Mouse (Mus musculus): Measurements from ENCODE around the gene Txndc15. TPM values are rescaled to one million over a fixed set of nuclear protein-coding genes. Genes with fewer than 3 reads are reported as not detected.

Txndc15 gene
- 47.7 and 52.2 TPM in 2 replicates for polyA plus RNA-seq (2012; rRNA removed)

GRCm38 (mm10) chr13:55714501-55715166, at the start of gene Txndc15:
Gene Txndc15, plus strand, starts transcription at chr13:55714650.
- H3K4me3 ChIP-seq (ENCODE audit: insufficient read depth, low read depth, low read length): peak within 1 kb of the TSS; percentile 87
- H3K4me1 ChIP-seq (ENCODE audit: control insufficient read depth, insufficient read depth, low read length): peaks cover 3% of the 10 kb centered on the region; the same call in 1 of the 2 replicates
- H3K36me3 ChIP-seq (ENCODE audit: control insufficient read depth, insufficient read depth, low read length): no peaks in the 10 kb centered on the region
- DNase-seq: peak; percentile 93
- under 1% methylated on average over 63 of the region's 63 CpGs for WGBS
- TF ChIP-seq CTCF (conservative IDR thresholded peaks at IDR 0.05; ENCODE audit: insufficient read depth, insufficient read length, low read depth, low read length): no peak
- TF ChIP-seq POLR2A (IDR thresholded peaks at IDR 0.05; ENCODE audit: low read depth, low read length): no peak
- peak within 1 kb of the TSS; percentile 90 for H3K27ac ChIP-seq (ENCODE audit: insufficient read depth, low read depth, low read length)
- H3K27me3 ChIP-seq (replicated peaks; ENCODE audit: control insufficient read depth, insufficient read depth, low read length): no peaks in the 10 kb centered on the region

- TF ChIP-seq POLR2A (IDR thresholded peaks at IDR 0.05; ENCODE audit: low read depth, low read length): no peak
- TF ChIP-seq CTCF (conservative IDR thresholded peaks at IDR 0.05; ENCODE audit: insufficient read depth, insufficient read length, low read depth, low read length): peak; percentile 61
- Histone ChIP-seq H3K4me1 (ENCODE audit: control insufficient read depth, insufficient read depth, low read length) (no peaks in the 10 kb centered on the region), H3K27me3 (replicated peaks; ENCODE audit: control insufficient read depth, insufficient read depth, low read length) (no peaks in the 10 kb centered on the region), H3K4me3 (ENCODE audit: insufficient read depth, low read depth, low read length) (no peak overlapping the region), H3K27ac (ENCODE audit: insufficient read depth, low read depth, low read length) (no peak overlapping the region), H3K36me3 (ENCODE audit: control insufficient read depth, insufficient read depth, low read length) (peaks cover 7% of the 10 kb centered on the region)
- WGBS: 87% methylated on average over 6 of the region's 6 CpGs
- DNase-seq: peak; percentile 68
Measured at GRCm38 (mm10) chr13:55668550-55668949, 45.9 kb upstream of the Txndc15 start.

GRCm38 (mm10) chr13:55672711-55673110, 41.7 kb upstream of the Txndc15 start:
- TF ChIP-seq POLR2A (IDR thresholded peaks at IDR 0.05; ENCODE audit: low read depth, low read length) (no peak), CTCF (conservative IDR thresholded peaks at IDR 0.05; ENCODE audit: insufficient read depth, insufficient read length, low read depth, low read length) (no peak)
- WGBS: 92% methylated on average over 6 of the region's 6 CpGs
- no peak overlapping the region for H3K27ac ChIP-seq (ENCODE audit: insufficient read depth, low read depth, low read length)
- H3K36me3 ChIP-seq (ENCODE audit: control insufficient read depth, insufficient read depth, low read length): peaks cover 2% of the 10 kb centered on the region
- H3K4me3 ChIP-seq (ENCODE audit: insufficient read depth, low read depth, low read length): no peak overlapping the region
- no peaks in the 10 kb centered on the region for H3K27me3 ChIP-seq (replicated peaks; ENCODE audit: control insufficient read depth, insufficient read depth, low read length)
- no peaks in the 10 kb centered on the region for H3K4me1 ChIP-seq (ENCODE audit: control insufficient read depth, insufficient read depth, low read length)
- DNase-seq: no peak

- Histone ChIP-seq H3K27ac (ENCODE audit: insufficient read depth, low read depth, low read length) (no peak overlapping the region), H3K27me3 (replicated peaks; ENCODE audit: control insufficient read depth, insufficient read depth, low read length) (no peaks in the 10 kb centered on the region), H3K4me3 (ENCODE audit: insufficient read depth, low read depth, low read length) (no peak overlapping the region), H3K36me3 (ENCODE audit: control insufficient read depth, insufficient read depth, low read length) (peaks cover 2% of the 10 kb centered on the region), H3K4me1 (ENCODE audit: control insufficient read depth, insufficient read depth, low read length) (0 out of 2 replicates have a peak, but pooled peaks cover under 1% of the 10 kb centered on the region)
- 59% methylated on average over 8 of the region's 8 CpGs for WGBS
- TF ChIP-seq POLR2A (IDR thresholded peaks at IDR 0.05; ENCODE audit: low read depth, low read length) (no peak), CTCF (conservative IDR thresholded peaks at IDR 0.05; ENCODE audit: insufficient read depth, insufficient read length, low read depth, low read length) (no peak)
- DNase-seq: no peak
Measured at GRCm38 (mm10) chr13:55677364-55677763, 37.1 kb upstream of the Txndc15 start.

- Histone ChIP-seq H3K4me1 (ENCODE audit: control insufficient read depth, insufficient read depth, low read length) (peaks cover 2% of the 10 kb centered on the region; the same call in 1 of the 2 replicates), H3K27ac (ENCODE audit: insufficient read depth, low read depth, low read length) (peak overlapping the region; percentile 25; the same call in 1 of the 2 replicates), H3K36me3 (ENCODE audit: control insufficient read depth, insufficient read depth, low read length) (no peaks in the 10 kb centered on the region; the same call in 1 of the 2 replicates), H3K27me3 (replicated peaks; ENCODE audit: control insufficient read depth, insufficient read depth, low read length) (no peaks in the 10 kb centered on the region), H3K4me3 (ENCODE audit: insufficient read depth, low read depth, low read length) (no peak overlapping the region)
- 60% methylated on average over 9 of the region's 9 CpGs for WGBS
- DNase-seq: peak; percentile 80
- no peak for TF ChIP-seq POLR2A (IDR thresholded peaks at IDR 0.05; ENCODE audit: low read depth, low read length)
- TF ChIP-seq CTCF (conservative IDR thresholded peaks at IDR 0.05; ENCODE audit: insufficient read depth, insufficient read length, low read depth, low read length): no peak
Measured at GRCm38 (mm10) chr13:55682201-55682600, 32.2 kb upstream of the Txndc15 start.

GRCm38 (mm10) chr13:55683581-55683980, 30.9 kb upstream of the Txndc15 start:
- H3K36me3 ChIP-seq (ENCODE audit: control insufficient read depth, insufficient read depth, low read length): no peaks in the 10 kb centered on the region; the same call in 1 of the 2 replicates
- H3K27me3 ChIP-seq (replicated peaks; ENCODE audit: control insufficient read depth, insufficient read depth, low read length): no peaks in the 10 kb centered on the region
- no peak overlapping the region for H3K27ac ChIP-seq (ENCODE audit: insufficient read depth, low read depth, low read length)
- 89% methylated on average over 3 of the region's 3 CpGs for WGBS
- no peak overlapping the region for H3K4me3 ChIP-seq (ENCODE audit: insufficient read depth, low read depth, low read length)
- DNase-seq: no peak
- peaks cover 2% of the 10 kb centered on the region; the same call in 1 of the 2 replicates for H3K4me1 ChIP-seq (ENCODE audit: control insufficient read depth, insufficient read depth, low read length)
- no peak for TF ChIP-seq POLR2A (IDR thresholded peaks at IDR 0.05; ENCODE audit: low read depth, low read length)
- no peak for TF ChIP-seq CTCF (conservative IDR thresholded peaks at IDR 0.05; ENCODE audit: insufficient read depth, insufficient read length, low read depth, low read length)

GRCm38 (mm10) chr13:55686107-55686633, 28.3 kb upstream of the Txndc15 start:
- WGBS: 78% methylated on average over 9 of the region's 9 CpGs

More at GRCm38 (mm10) chr13:55686107-55686633, 28.3 kb upstream of the Txndc15 start:
- no peak overlapping the region for H3K4me3 ChIP-seq (ENCODE audit: insufficient read depth, low read depth, low read length)
- H3K27ac ChIP-seq (ENCODE audit: insufficient read depth, low read depth, low read length): no peak overlapping the region
- H3K4me1 ChIP-seq (ENCODE audit: control insufficient read depth, insufficient read depth, low read length): peaks cover 2% of the 10 kb centered on the region; the same call in 1 of the 2 replicates
- DNase-seq: no peak
- H3K36me3 ChIP-seq (ENCODE audit: control insufficient read depth, insufficient read depth, low read length): no peaks in the 10 kb centered on the region
- TF ChIP-seq POLR2A (IDR thresholded peaks at IDR 0.05; ENCODE audit: low read depth, low read length) (no peak), CTCF (conservative IDR thresholded peaks at IDR 0.05; ENCODE audit: insufficient read depth, insufficient read length, low read depth, low read length) (no peak)
- H3K27me3 ChIP-seq (replicated peaks; ENCODE audit: control insufficient read depth, insufficient read depth, low read length): no peaks in the 10 kb centered on the region

Data from kidney, adult 2 months (tissue).